Mouse (Mus musculus) E14TG2a.4 (cell line): Measurements from ENCODE around the gene Hrk.

Experiments
- H3K27me3 ChIP-seq: 2 replicates; pipeline ENCODE4 v1.6.1; 2014; ENCODE audit warnings: low read length, control low read depth; ENCODE audit not compliant: insufficient read depth
- H3K36me3 ChIP-seq: 2 replicates; pipeline ENCODE4 v1.6.1; 2014; ENCODE audit warnings: low read length, control low read depth; ENCODE audit not compliant: insufficient read depth
- H3K4me1 ChIP-seq: replicated peaks from 2 replicates; pipeline ENCODE4 v1.6.1; 2014; ENCODE audit warnings: low read depth, low read length, control low read depth
- H3K4me3 ChIP-seq: replicated peaks from 2 replicates; pipeline ENCODE4 v1.5.1; 2014; ENCODE audit warnings: mild to moderate bottlenecking, low read length
- H3K9me3 ChIP-seq: 2 replicates; pipeline ENCODE4 v1.6.1; 2014; ENCODE audit warnings: low read length, control low read depth
- CTCF ChIP-seq: conservative IDR thresholded peaks from 2 replicates; pipeline ENCODE4 v1.5.1; 2014; ENCODE audit warnings: low read length
- NANOG ChIP-seq: IDR thresholded peaks from 2 replicates; pipeline ENCODE4 v1.6.1; 2014; ENCODE audit warnings: borderline replicate concordance, low read length, mixed read lengths
- POU5F1 ChIP-seq: IDR thresholded peaks from 2 replicates; pipeline ENCODE4 v1.6.1; 2014; ENCODE audit warnings: low read length, borderline replicate concordance

Gene Hrk

GRCm38 (mm10) chr5:118186903-118187633 lies 22.6 kb downstream of the Hrk start:
- H3K9me3 ChIP-seq = no peaks in the 10 kb centered on the region
- TF ChIP-seq CTCF (no peak), NANOG (no peak), POU5F1 (no peak)
- no peaks in the 10 kb centered on the region for H3K36me3 ChIP-seq
- peaks cover 4% of the 10 kb centered on the region; the same call in 1 of the 2 replicates for H3K27me3 ChIP-seq
- H3K4me1 ChIP-seq = peaks cover 41% of the 10 kb centered on the region
- H3K4me3 ChIP-seq = no peak overlapping the region

GRCm38 (mm10) chr5:118188356-118188755 lies 23.9 kb downstream of the Hrk start:
- H3K9me3 ChIP-seq = no peaks in the 10 kb centered on the region
- TF ChIP-seq POU5F1 = no peak
- no peak for TF ChIP-seq CTCF
- TF ChIP-seq NANOG = no peak
- no peaks in the 10 kb centered on the region for H3K36me3 ChIP-seq
- H3K4me1 ChIP-seq = peaks cover 53% of the 10 kb centered on the region
- H3K4me3 ChIP-seq = no peak overlapping the region
- H3K27me3 ChIP-seq = peaks cover 4% of the 10 kb centered on the region; the same call in 1 of the 2 replicates

GRCm38 (mm10) chr5:118190491-118190890 lies 26.0 kb downstream of the Hrk start:
- H3K27me3 ChIP-seq = peaks cover 4% of the 10 kb centered on the region; the same call in 1 of the 2 replicates
- TF ChIP-seq CTCF = no peak
- H3K9me3 ChIP-seq = no peaks in the 10 kb centered on the region
- no peak overlapping the region for H3K4me3 ChIP-seq
- no peaks in the 10 kb centered on the region for H3K36me3 ChIP-seq
- H3K4me1 ChIP-seq = peaks cover 61% of the 10 kb centered on the region

GRCm38 (mm10) chr5:118192221-118192620 lies 27.8 kb downstream of the Hrk start:
- H3K27me3 ChIP-seq = peaks cover 4% of the 10 kb centered on the region; the same call in 1 of the 2 replicates
- no peaks in the 10 kb centered on the region for H3K9me3 ChIP-seq
- H3K4me1 ChIP-seq = peaks cover 64% of the 10 kb centered on the region
- H3K4me3 ChIP-seq = no peak overlapping the region
- no peak for TF ChIP-seq NANOG
- no peak for TF ChIP-seq CTCF
- TF ChIP-seq POU5F1 = no peak
- H3K36me3 ChIP-seq = no peaks in the 10 kb centered on the region

GRCm38 (mm10) chr5:118197421-118197820 lies 33.0 kb downstream of the Hrk start:
- peaks cover 33% of the 10 kb centered on the region for H3K4me1 ChIP-seq
- no peak overlapping the region for H3K4me3 ChIP-seq
- peaks cover 6% of the 10 kb centered on the region; the same call in 1 of the 2 replicates for H3K36me3 ChIP-seq
- H3K27me3 ChIP-seq = no peaks in the 10 kb centered on the region
- H3K9me3 ChIP-seq = no peaks in the 10 kb centered on the region
- TF ChIP-seq POU5F1 (no peak), CTCF (no peak), NANOG (no peak)

GRCm38 (mm10) chr5:118199670-118200069 lies 35.2 kb downstream of the Hrk start:
- Histone ChIP-seq H3K27me3 (no peaks in the 10 kb centered on the region), H3K4me1 (peaks cover 23% of the 10 kb centered on the region), H3K4me3 (no peak overlapping the region), H3K9me3 (no peaks in the 10 kb centered on the region), H3K36me3 (peaks cover 6% of the 10 kb centered on the region; the same call in 1 of the 2 replicates)
- no peak for TF ChIP-seq POU5F1
- no peak for TF ChIP-seq NANOG
- TF ChIP-seq CTCF = no peak

- Histone ChIP-seq H3K4me3 (no peak overlapping the region), H3K4me1 (peaks cover 24% of the 10 kb centered on the region), H3K9me3 (no peaks in the 10 kb centered on the region), H3K36me3 (peaks cover 6% of the 10 kb centered on the region; the same call in 1 of the 2 replicates), H3K27me3 (no peaks in the 10 kb centered on the region)
- TF ChIP-seq POU5F1 (no peak), NANOG (no peak), CTCF (no peak)
Measured at GRCm38 (mm10) chr5:118204675-118205440, 40.4 kb downstream of the Hrk start.

- no peak for TF ChIP-seq NANOG
- TF ChIP-seq POU5F1 = no peak
- no peak for TF ChIP-seq CTCF
- peaks cover 3% of the 10 kb centered on the region; the same call in 1 of the 2 replicates for H3K36me3 ChIP-seq
- no peak overlapping the region for H3K4me3 ChIP-seq
- no peaks in the 10 kb centered on the region for H3K27me3 ChIP-seq
- no peaks in the 10 kb centered on the region for H3K9me3 ChIP-seq
- H3K4me1 ChIP-seq = peaks cover 27% of the 10 kb centered on the region
Measured at GRCm38 (mm10) chr5:118205852-118206251, 41.4 kb downstream of the Hrk start.
